Mouse (Mus musculus): ENCODE measurements at regions not wholly inside any gene's neighbourhood (a gene's known extent, or its start where the extent isn't known, plus 50 kb on each side); places are given as distances from the start of the nearest gene placed in this dataset.

DNA sequence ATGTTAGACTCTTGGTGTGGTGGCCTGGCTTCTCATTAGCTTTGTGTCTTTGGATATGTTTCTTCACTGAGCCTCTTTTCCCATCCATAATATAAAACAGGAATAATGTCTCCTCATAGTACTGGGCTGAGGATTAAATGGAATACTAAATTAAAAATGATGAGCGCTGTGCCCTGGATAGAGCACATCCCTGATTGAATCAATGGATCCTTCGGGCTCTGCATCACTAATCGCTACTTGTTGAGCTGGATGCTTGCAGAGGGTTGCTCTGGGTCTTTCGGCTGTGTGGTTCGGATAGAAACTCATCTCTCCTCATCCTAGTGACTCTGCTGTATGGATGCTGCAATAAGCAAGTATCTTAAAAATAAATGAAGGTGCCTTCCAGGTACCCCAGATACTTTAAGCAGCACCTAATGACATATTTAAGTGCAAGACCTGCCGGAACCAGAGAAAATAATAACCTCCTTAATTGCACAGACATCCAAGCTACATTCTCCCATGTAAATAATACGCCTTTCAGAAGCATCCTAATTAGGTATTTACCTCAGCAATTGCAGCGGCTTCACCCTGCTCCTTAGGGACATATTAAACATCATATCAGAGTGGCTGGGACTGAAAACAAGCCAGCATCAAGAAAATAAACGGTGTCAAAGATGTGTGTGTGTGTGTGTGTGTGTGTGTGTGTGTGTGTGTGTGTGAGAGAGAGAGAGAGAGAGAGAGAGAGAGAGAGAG, 56.5 kb upstream of the Slc24a4 start:
- Histone ChIP-seq H3K4me3 (ENCODE audit: low read length) (no peak overlapping the region), H3K27ac (ENCODE audit: low read depth, low read length) (no peak overlapping the region), H3K4me1 (ENCODE audit: control insufficient read depth, insufficient read depth, low read depth, low read length) (no peaks in the 10 kb centered on the region), H3K9me3 (ENCODE audit: control insufficient read depth, low read length) (no peaks in the 10 kb centered on the region), H3K9ac (ENCODE audit: low read depth, low read length) (no peak overlapping the region), H3K27me3 (replicated peaks; ENCODE audit: control insufficient read depth, insufficient read depth, low read length) (no peaks in the 10 kb centered on the region), H3K36me3 (ENCODE audit: control insufficient read depth, insufficient read depth, low read length) (no peaks in the 10 kb centered on the region), H3K4me2 (ENCODE audit: low read length) (no peak overlapping the region)
- peak; percentile 80 for ATAC-seq
- 75% methylated on average over 9 of the region's 9 CpGs for WGBS

DNA sequence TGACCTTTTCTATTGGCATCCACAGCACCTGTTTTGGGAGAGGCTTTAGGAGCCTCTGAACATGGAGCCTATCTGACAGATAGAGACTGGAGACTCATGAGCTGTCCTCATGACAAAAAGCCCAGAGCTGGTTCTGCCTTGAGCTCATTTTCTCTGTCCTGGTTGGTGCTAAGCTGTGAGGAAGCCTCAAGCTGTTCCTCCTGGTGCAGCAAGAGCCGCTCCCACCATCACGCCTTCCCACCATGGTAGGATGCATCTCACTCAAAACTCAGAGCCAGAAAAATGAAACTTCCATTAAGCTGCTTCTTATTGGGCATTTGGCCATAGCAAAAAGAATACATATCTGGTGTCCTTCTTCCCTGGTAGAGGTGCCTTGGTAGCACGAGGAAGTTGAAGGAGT, 55.0 kb upstream of the Slc24a4 start:
- no peak overlapping the region for H3K9ac ChIP-seq (ENCODE audit: low read depth, low read length)
- H3K4me2 ChIP-seq (ENCODE audit: low read length) = no peak overlapping the region
- H3K4me3 ChIP-seq (ENCODE audit: low read length) = no peak overlapping the region
- 91% methylated on average over 3 of the region's 3 CpGs for WGBS
- H3K27me3 ChIP-seq (replicated peaks; ENCODE audit: control insufficient read depth, insufficient read depth, low read length) = no peaks in the 10 kb centered on the region
- no peaks in the 10 kb centered on the region for H3K36me3 ChIP-seq (ENCODE audit: control insufficient read depth, insufficient read depth, low read length)
- ATAC-seq = no peak
- H3K4me1 ChIP-seq (ENCODE audit: control insufficient read depth, insufficient read depth, low read depth, low read length) = no peaks in the 10 kb centered on the region
- H3K9me3 ChIP-seq (ENCODE audit: control insufficient read depth, low read length) = no peaks in the 10 kb centered on the region
- H3K27ac ChIP-seq (ENCODE audit: low read depth, low read length) = no peak overlapping the region

DNA sequence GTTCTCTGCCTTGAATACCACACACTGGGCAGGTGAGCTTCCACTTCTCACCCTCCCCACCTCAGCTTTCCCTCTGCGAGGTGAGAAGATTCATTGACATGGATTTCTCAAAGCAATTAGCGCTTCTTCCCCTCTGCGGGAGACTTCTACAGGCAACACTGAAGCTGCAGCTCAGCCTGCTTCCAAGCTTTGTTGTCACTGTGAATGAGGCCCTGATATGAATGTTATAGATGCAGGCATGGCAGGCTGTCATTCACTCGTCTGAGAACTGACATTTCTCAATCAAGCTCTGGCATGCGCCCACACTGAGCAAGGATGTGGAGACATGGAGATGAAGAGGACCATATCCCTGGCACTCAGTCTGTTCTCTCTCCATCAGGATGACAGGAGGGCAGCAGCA, 52.2 kb upstream of the Slc24a4 start:
- 62% methylated on average over 5 of the region's 5 CpGs for WGBS
- Histone ChIP-seq H3K4me3 (ENCODE audit: low read length) (no peak overlapping the region), H3K4me2 (ENCODE audit: low read length) (no peak overlapping the region), H3K4me1 (ENCODE audit: control insufficient read depth, insufficient read depth, low read depth, low read length) (no peaks in the 10 kb centered on the region), H3K9me3 (ENCODE audit: control insufficient read depth, low read length) (no peaks in the 10 kb centered on the region), H3K9ac (ENCODE audit: low read depth, low read length) (no peak overlapping the region), H3K27ac (ENCODE audit: low read depth, low read length) (no peak overlapping the region), H3K36me3 (ENCODE audit: control insufficient read depth, insufficient read depth, low read length) (no peaks in the 10 kb centered on the region), H3K27me3 (replicated peaks; ENCODE audit: control insufficient read depth, insufficient read depth, low read length) (no peaks in the 10 kb centered on the region)
- ATAC-seq = no peak

All from hindbrain, embryonic 16.5 days (tissue).